Mouse (Mus musculus): ENCODE data around the gene Vwa8. TPM values are rescaled to one million over a fixed set of nuclear protein-coding genes. Genes with fewer than 3 reads are reported as not detected.

Vwa8 gene
- polyA plus RNA-seq (2015; fragmentation: Nextera tagmentation; extraction: Ambion mirVana): 6.0 and 8.0 TPM in 2 replicates

DNA sequence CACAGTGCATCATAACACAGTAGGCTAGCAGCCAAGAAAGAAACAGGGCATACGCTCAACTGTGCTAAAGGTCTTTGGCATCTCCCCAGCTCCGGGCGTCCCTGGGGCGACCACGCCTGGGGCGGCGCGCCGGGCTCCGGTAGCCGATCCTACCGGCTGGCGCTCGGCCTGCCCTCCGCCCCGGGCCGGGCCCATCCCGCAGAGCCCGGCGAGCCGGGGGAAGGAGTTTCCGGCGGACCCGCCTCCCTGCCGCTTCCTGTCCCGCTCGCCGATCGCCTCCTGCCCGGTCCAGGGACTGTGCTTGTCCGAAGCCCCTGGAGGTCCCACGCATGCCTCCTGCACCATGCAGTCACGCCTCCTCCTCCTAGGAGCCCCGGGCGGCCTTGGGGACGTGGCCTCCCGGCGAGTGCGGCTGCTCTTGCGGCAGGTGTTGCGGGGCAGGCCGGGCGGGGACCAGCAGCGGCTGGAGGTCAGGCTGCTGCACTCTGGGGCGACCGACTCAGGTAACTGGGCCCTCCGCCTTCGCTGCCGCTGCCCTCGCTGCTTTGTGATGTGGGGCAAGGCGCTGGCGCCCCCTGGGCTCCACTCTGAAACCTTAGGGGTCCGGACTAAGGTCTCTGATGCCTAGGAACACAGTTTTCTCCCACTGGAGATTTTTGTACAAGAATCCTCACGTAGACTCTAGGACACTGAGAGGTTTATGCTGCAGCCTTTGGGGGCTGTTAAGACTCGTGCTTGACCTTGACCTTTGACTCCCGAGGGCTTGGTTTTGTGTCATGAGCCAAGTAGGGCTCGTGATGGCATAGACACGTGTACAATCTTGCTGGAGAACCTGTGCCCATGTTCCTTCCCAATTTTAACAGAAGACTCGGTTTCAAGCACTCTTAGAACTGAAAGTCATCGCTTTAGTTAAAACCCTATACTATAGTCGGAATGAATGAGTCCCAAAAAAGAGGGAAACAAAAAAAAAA, at the start of gene Vwa8:
Gene Vwa8, plus strand, starts transcription at position 112 of the 971 bp plus-strand sequence.
- 2% methylated on average over 59 of the region's 61 CpGs for WGBS (ENCODE audit: insufficient replicate concordance)
- peak within 1 kb of the TSS; percentile 84 for H3K4me2 ChIP-seq
- ATAC-seq (ENCODE audit: low read depth): peak; percentile 84
- DNase-seq: peak; percentile 66
- H3K9ac ChIP-seq: peak within 1 kb of the TSS; percentile 82
- peak within 1 kb of the TSS; percentile 78 for H3K4me3 ChIP-seq (replicated peaks)
- H3K9me3 ChIP-seq (replicated peaks): no peaks in the 10 kb centered on the region
- H3K36me3 ChIP-seq: no peaks in the 10 kb centered on the region
- H3K27ac ChIP-seq: peak within 1 kb of the TSS; percentile 80
- H3K27me3 ChIP-seq: no peaks in the 10 kb centered on the region
- peaks cover 38% of the 10 kb centered on the region for H3K4me1 ChIP-seq (replicated peaks)

GRCm38 (mm10) chr14:78802378-78802777, 46.5 kb upstream of the Vwa8 start:
- ATAC-seq (ENCODE audit: low read depth): no peak
- Histone ChIP-seq H3K27ac (no peak overlapping the region), H3K9me3 (replicated peaks) (no peaks in the 10 kb centered on the region), H3K4me3 (replicated peaks) (no peak overlapping the region), H3K4me1 (replicated peaks) (no peaks in the 10 kb centered on the region), H3K36me3 (no peaks in the 10 kb centered on the region), H3K27me3 (no peaks in the 10 kb centered on the region), H3K4me2 (no peak overlapping the region), H3K9ac (no peak overlapping the region)
- no peak for DNase-seq
- 77% methylated on average over 2 of the region's 2 CpGs for WGBS (ENCODE audit: insufficient replicate concordance)

- DNase-seq (no peak), ATAC-seq (ENCODE audit: low read depth) (no peak)
- Histone ChIP-seq H3K4me1 (replicated peaks) (no peaks in the 10 kb centered on the region), H3K9ac (no peak overlapping the region), H3K36me3 (no peaks in the 10 kb centered on the region), H3K27me3 (no peaks in the 10 kb centered on the region), H3K4me3 (replicated peaks) (no peak overlapping the region), H3K27ac (no peak overlapping the region), H3K9me3 (replicated peaks) (no peaks in the 10 kb centered on the region), H3K4me2 (no peak overlapping the region)
- WGBS (ENCODE audit: insufficient replicate concordance): 60% methylated on average over 6 of the region's 6 CpGs
These were observed 44.9 kb upstream of the Vwa8 start for GRCm38 (mm10) chr14:78803924-78804323.

DNA sequence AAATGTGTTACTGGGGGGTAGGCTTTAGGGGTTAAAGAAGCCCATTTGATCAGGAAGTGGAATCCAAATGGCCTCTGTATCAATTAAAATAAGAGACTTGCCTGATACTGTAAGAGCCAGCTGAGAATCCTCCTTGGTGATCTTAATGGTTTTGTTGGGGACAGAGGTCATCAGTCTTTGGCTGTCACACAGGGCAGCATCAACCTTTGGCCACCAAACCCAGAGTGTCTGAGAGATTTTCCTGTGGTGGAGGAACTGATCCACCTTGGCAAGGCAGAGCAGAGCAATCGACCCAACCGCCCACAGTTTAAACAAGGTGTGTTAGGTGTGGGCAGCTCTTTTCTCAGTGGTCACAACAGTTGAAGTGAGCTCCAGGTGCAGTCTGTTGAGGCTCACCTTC, 36.0 kb upstream of the Vwa8 start:
- 80% methylated on average over 2 of the region's 2 CpGs for whole genome bisulfite sequencing (ENCODE audit: insufficient replicate concordance)
- Histone ChIP-seq H3K4me1 (replicated peaks) (no peaks in the 10 kb centered on the region), H3K9me3 (replicated peaks) (no peaks in the 10 kb centered on the region), H3K27me3 (no peaks in the 10 kb centered on the region), H3K9ac (no peak overlapping the region), H3K4me2 (no peak overlapping the region), H3K27ac (no peak overlapping the region), H3K36me3 (no peaks in the 10 kb centered on the region), H3K4me3 (replicated peaks) (no peak overlapping the region)
- ATAC-seq (ENCODE audit: low read depth): no peak
- DNase-seq: no peak

GRCm38 (mm10) chr14:78816411-78816810, 32.4 kb upstream of the Vwa8 start:
- Histone ChIP-seq H3K27ac (no peak overlapping the region), H3K27me3 (no peaks in the 10 kb centered on the region), H3K36me3 (no peaks in the 10 kb centered on the region), H3K9me3 (replicated peaks) (no peaks in the 10 kb centered on the region), H3K4me1 (replicated peaks) (no peaks in the 10 kb centered on the region), H3K4me3 (replicated peaks) (no peak overlapping the region), H3K9ac (no peak overlapping the region), H3K4me2 (no peak overlapping the region)
- DNase-seq: no peak
- WGBS (ENCODE audit: insufficient replicate concordance): 17% methylated on average over 2 of the region's 3 CpGs
- ATAC-seq (ENCODE audit: low read depth): peak; percentile 58

GRCm38 (mm10) chr14:78817651-78818050, 31.2 kb upstream of the Vwa8 start:
- Histone ChIP-seq H3K36me3 (no peaks in the 10 kb centered on the region), H3K9ac (no peak overlapping the region), H3K27ac (no peak overlapping the region), H3K27me3 (no peaks in the 10 kb centered on the region), H3K4me3 (replicated peaks) (no peak overlapping the region), H3K4me1 (replicated peaks) (no peaks in the 10 kb centered on the region), H3K4me2 (no peak overlapping the region), H3K9me3 (replicated peaks) (no peaks in the 10 kb centered on the region)
- DNase-seq (no peak), ATAC-seq (ENCODE audit: low read depth) (no peak)
- 81% methylated on average over 3 of the region's 3 CpGs for WGBS (ENCODE audit: insufficient replicate concordance)

DNA sequence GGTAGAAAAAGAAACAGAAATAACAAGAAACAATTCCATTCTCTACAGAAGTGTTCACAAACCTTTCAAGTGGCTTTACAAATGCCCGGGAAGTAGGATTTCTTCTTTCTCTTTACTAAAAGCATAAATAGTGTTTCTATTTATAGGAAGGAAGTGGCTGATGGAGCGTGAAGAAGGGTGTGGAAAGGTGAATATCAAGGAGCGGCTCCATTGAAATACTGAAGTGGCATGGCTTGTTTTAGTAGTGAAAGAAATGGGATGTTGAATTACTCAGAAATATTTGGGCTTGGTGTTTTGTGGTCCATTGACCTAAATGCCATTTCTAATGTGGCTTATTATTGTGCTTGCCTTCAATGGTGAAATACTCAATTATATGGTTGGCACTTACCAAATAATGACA, 30.4 kb upstream of the Vwa8 start:
- Histone ChIP-seq H3K9me3 (replicated peaks) (no peaks in the 10 kb centered on the region), H3K27me3 (no peaks in the 10 kb centered on the region), H3K9ac (no peak overlapping the region), H3K27ac (no peak overlapping the region), H3K4me2 (no peak overlapping the region), H3K4me1 (replicated peaks) (no peaks in the 10 kb centered on the region), H3K36me3 (no peaks in the 10 kb centered on the region), H3K4me3 (replicated peaks) (no peak overlapping the region)
- DNase-seq (no peak), ATAC-seq (ENCODE audit: low read depth) (no peak)
- 54% methylated on average over 3 of the region's 3 CpGs for WGBS (ENCODE audit: insufficient replicate concordance)

DNA sequence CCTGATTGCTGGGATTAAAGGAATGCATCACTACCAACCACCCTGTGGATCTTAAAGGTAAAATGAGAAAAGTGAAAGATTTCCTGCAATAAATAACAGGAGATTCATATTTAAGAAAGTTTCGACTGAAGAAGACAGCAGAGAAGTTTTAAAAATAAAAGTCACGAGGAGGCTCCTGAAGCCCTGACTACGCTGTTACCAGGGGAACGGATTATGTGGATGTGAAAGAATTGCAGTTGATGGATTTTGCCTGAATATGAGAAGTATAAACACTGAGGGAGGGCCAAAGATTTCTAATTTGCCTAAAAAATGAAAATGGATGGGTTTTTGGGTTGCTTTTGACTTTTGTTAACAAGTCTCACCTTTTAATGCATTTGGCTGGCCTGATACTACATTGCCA, 24.8 kb upstream of the Vwa8 start:
- no peak overlapping the region for H3K4me2 ChIP-seq
- H3K9me3 ChIP-seq (replicated peaks): no peaks in the 10 kb centered on the region
- H3K4me1 ChIP-seq (replicated peaks): no peaks in the 10 kb centered on the region
- no peak overlapping the region for H3K4me3 ChIP-seq (replicated peaks)
- H3K9ac ChIP-seq: no peak overlapping the region
- DNase-seq (no peak), ATAC-seq (ENCODE audit: low read depth) (no peak)
- 60% methylated on average over 4 of the region's 4 CpGs for WGBS (ENCODE audit: insufficient replicate concordance)
- no peak overlapping the region for H3K27ac ChIP-seq
- H3K27me3 ChIP-seq: no peaks in the 10 kb centered on the region
- no peaks in the 10 kb centered on the region for H3K36me3 ChIP-seq

GRCm38 (mm10) chr14:78824507-78824906, 24.3 kb upstream of the Vwa8 start:
- DNase-seq (no peak), ATAC-seq (ENCODE audit: low read depth) (no peak)
- 64% methylated on average over 4 of the region's 4 CpGs for WGBS (ENCODE audit: insufficient replicate concordance)
- H3K27me3 ChIP-seq: no peaks in the 10 kb centered on the region
- H3K4me2 ChIP-seq: no peak overlapping the region
- no peaks in the 10 kb centered on the region for H3K9me3 ChIP-seq (replicated peaks)
- H3K4me3 ChIP-seq (replicated peaks): no peak overlapping the region
- H3K9ac ChIP-seq: no peak overlapping the region
- H3K27ac ChIP-seq: no peak overlapping the region
- H3K4me1 ChIP-seq (replicated peaks): no peaks in the 10 kb centered on the region
- no peaks in the 10 kb centered on the region for H3K36me3 ChIP-seq

DNA sequence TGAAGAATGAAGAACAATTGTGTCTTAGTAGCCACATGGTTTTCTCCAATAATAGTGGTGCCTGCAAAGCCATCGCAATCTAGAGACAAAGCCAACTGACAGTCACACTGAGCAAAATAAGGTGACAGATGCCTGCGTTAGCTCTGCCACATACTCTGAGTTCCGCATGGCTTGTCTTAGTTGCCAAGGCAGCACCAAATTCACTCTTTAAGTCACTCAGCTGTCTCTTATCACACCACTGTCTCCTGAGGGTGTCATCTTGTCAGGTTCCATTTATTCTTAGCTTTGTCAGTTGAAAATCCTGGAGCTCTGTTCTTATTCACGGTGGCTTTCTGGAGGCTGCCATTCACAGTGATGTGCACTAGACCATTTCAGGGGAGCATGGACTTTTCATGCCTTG, 17.7 kb upstream of the Vwa8 start:
- no peak for DNase-seq
- Histone ChIP-seq H3K9me3 (replicated peaks) (no peaks in the 10 kb centered on the region), H3K4me1 (replicated peaks) (no peaks in the 10 kb centered on the region), H3K9ac (no peak overlapping the region), H3K36me3 (no peaks in the 10 kb centered on the region), H3K4me2 (no peak overlapping the region), H3K27ac (no peak overlapping the region), H3K4me3 (replicated peaks) (no peak overlapping the region), H3K27me3 (no peaks in the 10 kb centered on the region)
- WGBS (ENCODE audit: insufficient replicate concordance): 71% methylated on average over 4 of the region's 4 CpGs
- ATAC-seq (ENCODE audit: low read depth): no peak

DNA sequence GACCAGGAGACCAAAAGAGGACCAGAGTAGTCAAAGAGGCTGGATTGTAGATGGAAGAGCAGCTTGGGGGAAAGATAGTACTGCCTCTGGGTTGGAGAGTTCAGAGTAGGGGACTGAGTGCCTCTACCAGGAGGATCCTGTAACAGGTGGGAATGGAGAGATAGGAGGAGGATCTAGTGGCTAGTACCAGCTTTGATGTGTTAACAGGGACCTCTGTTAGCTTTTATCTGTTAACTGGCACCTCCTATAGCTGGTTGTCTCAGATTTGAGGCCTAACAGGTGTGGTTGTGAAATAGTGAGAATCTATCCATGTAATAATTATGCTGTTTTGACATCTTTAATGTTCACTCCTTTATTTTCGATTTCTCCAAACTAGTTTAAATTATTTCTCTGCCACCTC, 904 bp upstream of the Vwa8 start:
- H3K27me3 ChIP-seq: no peaks in the 10 kb centered on the region
- H3K4me2 ChIP-seq: peak overlapping the region; percentile 84; the same call in 1 of the 2 replicates
- no peak overlapping the region for H3K27ac ChIP-seq
- H3K36me3 ChIP-seq: no peaks in the 10 kb centered on the region
- ATAC-seq (ENCODE audit: low read depth) (0 out of 2 replicates have a peak, but pooled peaks have one; percentile 9), DNase-seq (peak; percentile 6)
- no peaks in the 10 kb centered on the region for H3K9me3 ChIP-seq (replicated peaks)
- WGBS (ENCODE audit: insufficient replicate concordance): 49% methylated on average over 1 of the region's 1 CpGs
- H3K9ac ChIP-seq: no peak overlapping the region
- H3K4me3 ChIP-seq (replicated peaks): no peak overlapping the region
- H3K4me1 ChIP-seq (replicated peaks): peaks cover 38% of the 10 kb centered on the region

- Histone ChIP-seq H3K36me3 (no peaks in the 10 kb centered on the region), H3K27me3 (no peaks in the 10 kb centered on the region), H3K9me3 (replicated peaks) (no peaks in the 10 kb centered on the region), H3K4me2 (peak overlapping the region; percentile 84), H3K27ac (peak overlapping the region; percentile 80), H3K4me1 (replicated peaks) (peaks cover 38% of the 10 kb centered on the region), H3K4me3 (replicated peaks) (peak overlapping the region; percentile 78), H3K9ac (peak overlapping the region; percentile 82)
- ATAC-seq (ENCODE audit: low read depth): no peak
- no peak for DNase-seq
- WGBS (ENCODE audit: insufficient replicate concordance): 17% methylated on average over 3 of the region's 3 CpGs
These were observed 375 bp upstream of the Vwa8 start for GRCm38 (mm10) chr14:78848477-78848876.

Measured in liver, embryonic 13.5 days (tissue).